Mouse (Mus musculus): ENCODE measurements around the gene Limch1. TPM values are rescaled to one million over a fixed set of nuclear protein-coding genes. Genes with fewer than 3 reads are reported as not detected.

Gene Limch1
- polyA plus RNA-seq, 1 experiment from 2014 or later = not detected

DNA sequence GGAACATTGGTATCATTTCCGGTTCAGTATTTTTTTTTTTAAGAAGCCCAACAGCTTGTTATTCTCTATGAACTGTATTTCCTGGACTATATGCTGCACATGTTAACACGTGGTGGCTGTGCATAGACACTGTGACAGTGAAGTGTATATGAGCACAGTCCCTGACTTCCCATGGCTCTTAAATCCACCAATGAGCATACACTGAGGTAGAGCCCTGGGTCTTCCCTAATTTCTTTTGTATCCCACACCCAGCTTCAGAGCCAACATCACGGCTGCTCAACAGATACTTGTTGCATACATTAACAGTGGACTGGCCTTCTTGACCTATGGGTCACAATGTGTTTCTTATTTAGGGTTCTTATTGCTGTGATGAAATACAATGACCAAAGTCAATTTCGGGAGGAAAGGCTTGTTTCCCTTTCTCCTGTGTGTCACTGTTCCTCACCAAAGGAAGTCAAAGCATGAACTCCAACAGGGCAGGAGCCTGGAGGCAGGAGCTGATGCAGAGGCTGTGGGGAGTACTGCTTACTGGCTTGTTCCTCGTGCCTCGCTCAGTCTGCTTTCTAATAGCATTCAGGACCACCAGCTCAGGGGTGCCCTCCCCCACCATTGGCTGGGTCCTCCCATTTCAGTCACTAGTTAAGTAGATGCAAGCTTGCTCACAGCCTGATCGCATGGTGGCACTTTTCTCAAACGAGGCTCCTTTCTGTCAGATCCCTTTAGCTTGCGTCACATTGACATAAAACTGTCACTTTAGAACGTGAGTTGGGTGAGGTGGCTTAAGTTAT, 130.6 kb downstream of the Limch1 start:
- Histone ChIP-seq H3K27ac (no peak overlapping the region), H3K79me2 (ENCODE audit: inconsistent target) (no peaks in the 10 kb centered on the region), H3K36me3 (ENCODE audit: inconsistent target) (no peaks in the 10 kb centered on the region), H3K4me3 (ENCODE audit: inconsistent target) (no peak overlapping the region)
- WGBS (ENCODE audit: missing documents) = 70% methylated on average over 10 of the region's 10 CpGs

DNA sequence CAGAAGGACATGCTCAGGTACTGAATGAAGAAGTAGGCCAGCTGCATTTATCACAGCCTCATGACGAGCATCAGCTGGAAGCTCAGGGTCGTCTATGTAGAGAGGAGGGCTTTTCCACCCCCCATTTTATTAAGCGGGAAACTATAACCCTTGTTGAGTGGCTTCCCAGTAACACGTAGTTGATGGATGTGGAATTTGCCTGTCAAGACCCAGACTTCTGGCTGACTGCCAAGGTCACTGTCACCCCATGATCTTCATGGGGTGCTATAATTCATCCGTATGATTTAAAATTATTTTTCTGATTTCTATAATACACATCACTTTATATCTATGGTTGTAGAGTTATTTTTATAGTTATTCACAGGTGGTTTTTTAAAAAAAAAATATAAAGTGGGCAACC, 131.4 kb downstream of the Limch1 start:
- WGBS (ENCODE audit: missing documents) = 83% methylated on average over 5 of the region's 5 CpGs
- H3K36me3 ChIP-seq (ENCODE audit: inconsistent target) = no peaks in the 10 kb centered on the region
- no peak overlapping the region for H3K4me3 ChIP-seq (ENCODE audit: inconsistent target)
- H3K79me2 ChIP-seq (ENCODE audit: inconsistent target) = no peaks in the 10 kb centered on the region
- H3K27ac ChIP-seq = no peak overlapping the region

DNA sequence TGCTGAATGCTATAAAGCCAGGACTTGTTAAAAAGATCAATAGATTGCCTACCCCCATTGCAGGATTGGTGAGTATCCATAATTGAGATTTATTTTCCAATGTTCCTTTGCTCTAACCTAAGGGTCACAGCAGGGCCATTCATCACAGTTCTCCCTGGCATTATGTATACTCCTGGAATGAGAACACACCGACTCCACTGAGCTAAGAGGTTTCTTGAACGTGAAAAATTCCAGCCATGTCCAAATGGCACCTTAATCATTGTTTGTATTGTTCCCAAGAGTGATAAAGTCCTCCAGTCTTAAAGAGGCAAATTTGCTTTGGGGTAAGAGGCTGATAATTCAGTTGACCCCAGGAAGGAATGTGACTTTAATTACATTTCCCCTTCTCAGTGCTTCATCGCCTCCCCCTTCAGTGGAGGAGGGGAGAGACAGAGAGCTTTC, 136.3 kb downstream of the Limch1 start:
- WGBS (ENCODE audit: missing documents) = 67% methylated on average over 3 of the region's 3 CpGs

DNA sequence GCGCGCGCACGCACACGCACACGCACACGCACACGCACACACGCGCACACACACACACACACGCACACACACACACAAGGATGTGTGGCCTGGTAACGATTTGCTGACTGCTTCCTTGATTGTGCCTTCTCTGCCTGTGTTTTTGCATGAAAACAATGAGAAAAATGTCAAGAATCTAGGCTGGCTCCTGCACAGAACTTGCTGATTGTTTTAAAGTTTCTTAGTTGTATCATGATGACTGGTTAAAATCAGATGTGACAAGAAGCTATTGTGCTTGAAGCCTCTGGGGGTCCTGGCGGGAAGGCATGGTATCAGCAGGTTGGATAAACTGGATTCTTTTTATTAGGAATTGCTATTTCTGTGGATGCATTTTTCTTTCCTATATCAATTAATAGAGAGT, 137.1 kb downstream of the Limch1 start:
- WGBS (ENCODE audit: missing documents) = 88% methylated on average over 13 of the region's 13 CpGs
- H3K79me2 ChIP-seq (ENCODE audit: inconsistent target) = no peaks in the 10 kb centered on the region
- no peaks in the 10 kb centered on the region for H3K36me3 ChIP-seq (ENCODE audit: inconsistent target)
- no peak overlapping the region for H3K4me3 ChIP-seq (ENCODE audit: inconsistent target)
- H3K27ac ChIP-seq = no peak overlapping the region

More for the DNA sequence above, 136.3 kb downstream of the Limch1 start:
- no peak overlapping the region for H3K27ac ChIP-seq
- no peaks in the 10 kb centered on the region for H3K36me3 ChIP-seq (ENCODE audit: inconsistent target)
- H3K4me3 ChIP-seq (ENCODE audit: inconsistent target) = no peak overlapping the region
- H3K79me2 ChIP-seq (ENCODE audit: inconsistent target) = no peaks in the 10 kb centered on the region

DNA sequence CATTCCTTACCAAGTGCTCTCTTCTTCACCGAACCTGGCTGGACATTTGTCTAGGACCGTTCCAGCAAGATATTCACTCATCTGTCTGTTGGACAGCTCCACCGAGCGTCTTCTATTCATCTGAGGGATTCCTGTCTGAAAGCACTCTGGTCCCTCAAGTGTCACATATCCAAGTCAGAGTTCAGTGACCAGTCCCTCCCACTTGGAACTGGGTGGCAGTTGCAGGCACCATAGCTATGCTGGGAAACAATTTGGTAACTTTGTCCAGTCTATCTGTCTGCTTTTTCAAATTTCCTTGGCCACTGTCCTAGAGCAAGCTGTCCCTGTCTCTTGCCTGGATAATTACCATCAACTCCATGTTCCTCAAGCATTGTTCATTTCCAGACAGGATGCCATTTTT, 138.9 kb downstream of the Limch1 start:
- Histone ChIP-seq H3K27ac (no peak overlapping the region), H3K4me3 (ENCODE audit: inconsistent target) (no peak overlapping the region), H3K79me2 (ENCODE audit: inconsistent target) (no peaks in the 10 kb centered on the region), H3K36me3 (ENCODE audit: inconsistent target) (no peaks in the 10 kb centered on the region)
- WGBS (ENCODE audit: missing documents) = 91% methylated on average over 4 of the region's 4 CpGs

DNA sequence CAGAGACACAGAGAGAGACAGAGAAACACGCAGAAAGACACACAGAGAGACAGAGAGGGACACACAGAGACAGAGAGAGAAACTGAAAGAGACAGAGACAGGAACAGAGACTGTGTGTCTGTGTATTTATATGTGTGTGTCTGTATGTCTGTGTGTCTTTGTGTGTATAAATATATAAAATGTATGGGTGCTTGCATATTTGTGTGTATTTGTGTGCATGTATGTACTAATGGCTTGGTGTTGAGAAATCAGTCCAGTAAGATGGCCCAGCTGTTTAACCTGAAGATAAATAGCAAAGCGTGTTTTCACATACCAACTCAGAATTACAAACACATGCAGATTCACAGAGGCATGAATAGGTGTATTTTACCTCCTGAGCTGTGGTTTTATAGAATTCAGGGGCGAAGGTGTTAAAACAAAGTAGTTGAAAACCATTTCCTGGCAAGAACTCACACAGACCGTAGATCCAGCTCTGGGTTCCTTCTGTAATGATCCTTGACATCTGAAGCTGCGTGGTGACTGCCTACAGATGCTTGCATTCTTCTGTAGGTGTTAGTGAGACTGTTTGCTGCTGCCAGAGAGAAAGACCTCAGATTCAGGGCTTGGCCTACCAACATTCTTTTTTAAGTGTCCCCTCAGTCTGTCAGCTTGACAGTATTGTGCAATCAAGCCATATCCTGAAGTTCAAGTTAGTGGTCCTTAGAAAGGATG, 140.9 kb downstream of the Limch1 start:
- WGBS (ENCODE audit: missing documents) = 78% methylated on average over 5 of the region's 5 CpGs

DNA sequence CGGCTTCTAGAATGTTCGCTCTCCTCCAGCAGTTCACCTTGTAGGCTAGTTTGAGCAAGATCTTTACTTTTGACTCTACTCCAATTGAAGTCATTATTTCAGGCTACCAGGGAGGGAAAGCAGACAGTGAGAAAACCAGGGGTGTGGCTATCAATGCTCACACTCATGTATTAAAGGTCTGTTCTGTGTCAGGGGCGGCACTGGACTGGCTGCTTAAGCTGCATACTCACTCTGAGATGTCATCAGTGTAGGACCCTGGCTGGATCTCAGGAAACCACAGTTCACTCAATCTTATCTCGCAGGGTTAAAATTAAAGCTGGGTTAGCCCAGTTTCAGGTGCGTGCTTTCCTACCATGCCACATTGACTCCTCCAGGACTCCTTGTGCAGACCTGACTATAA, 142.4 kb downstream of the Limch1 start:
- Histone ChIP-seq H3K27ac (no peak overlapping the region), H3K36me3 (ENCODE audit: inconsistent target) (no peaks in the 10 kb centered on the region), H3K4me3 (ENCODE audit: inconsistent target) (no peak overlapping the region), H3K79me2 (ENCODE audit: inconsistent target) (no peaks in the 10 kb centered on the region)
- WGBS (ENCODE audit: missing documents) = 84% methylated on average over 5 of the region's 5 CpGs

More for the DNA sequence above, 140.9 kb downstream of the Limch1 start:
- Histone ChIP-seq H3K27ac (no peak overlapping the region), H3K36me3 (ENCODE audit: inconsistent target) (no peaks in the 10 kb centered on the region), H3K79me2 (ENCODE audit: inconsistent target) (no peaks in the 10 kb centered on the region), H3K4me3 (ENCODE audit: inconsistent target) (no peak overlapping the region)

DNA sequence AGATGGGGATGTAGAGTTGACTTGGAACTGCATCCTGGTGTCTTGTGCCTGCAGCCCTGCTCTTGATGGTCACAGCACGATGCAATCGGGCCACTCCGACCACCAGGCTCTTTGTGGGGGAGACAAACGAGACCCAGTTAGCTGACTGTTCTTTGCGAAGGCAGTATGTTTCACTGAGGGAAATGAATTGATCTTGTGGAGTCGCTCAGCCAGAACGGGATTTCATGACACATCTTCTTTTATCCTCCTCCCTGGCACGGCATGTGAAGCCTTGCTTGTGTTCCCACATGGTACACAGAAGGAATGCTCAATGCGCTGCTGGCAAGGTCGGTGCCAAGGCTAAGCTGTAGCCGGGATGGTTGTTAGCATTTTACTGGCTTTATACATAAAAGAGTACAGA, 143.7 kb downstream of the Limch1 start:
- Histone ChIP-seq H3K79me2 (ENCODE audit: inconsistent target) (no peaks in the 10 kb centered on the region), H3K4me3 (ENCODE audit: inconsistent target) (no peak overlapping the region), H3K27ac (no peak overlapping the region), H3K36me3 (ENCODE audit: inconsistent target) (no peaks in the 10 kb centered on the region)
- 96% methylated on average over 11 of the region's 11 CpGs for WGBS (ENCODE audit: missing documents)

DNA sequence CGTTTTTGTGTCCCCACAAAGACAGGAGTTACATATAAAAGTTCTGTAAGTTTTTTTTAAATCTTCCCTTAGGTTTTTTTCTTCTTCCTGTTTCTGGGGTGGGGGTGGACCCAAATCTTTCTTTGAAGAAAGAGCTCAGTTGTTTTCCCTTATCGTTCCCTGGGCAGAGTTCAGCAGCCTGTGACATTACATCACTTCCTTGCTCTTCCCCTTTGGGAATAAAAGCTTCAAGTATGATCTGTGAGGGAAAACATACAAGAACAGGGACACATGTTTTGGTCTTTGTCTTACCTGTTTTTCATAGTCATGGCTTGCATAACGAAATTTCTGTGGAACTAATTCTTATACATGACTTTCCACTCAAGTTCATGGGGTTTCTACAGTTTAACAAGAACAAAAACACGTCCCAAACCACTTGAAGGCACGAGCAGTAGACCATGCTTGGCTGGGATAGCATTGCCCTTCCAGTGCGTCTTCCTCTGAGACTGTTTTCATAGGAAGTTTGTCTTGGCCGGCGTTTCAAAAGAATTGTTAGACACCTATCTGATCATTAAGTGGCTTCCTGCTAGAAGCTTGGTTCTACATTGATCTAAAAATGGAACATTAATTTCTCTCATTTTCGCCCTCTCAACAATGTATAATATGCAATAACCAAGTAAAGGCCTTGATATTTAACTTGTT, 150.0 kb downstream of the Limch1 start:
- Histone ChIP-seq H3K36me3 (ENCODE audit: inconsistent target) (no peaks in the 10 kb centered on the region), H3K79me2 (ENCODE audit: inconsistent target) (no peaks in the 10 kb centered on the region), H3K27ac (no peak overlapping the region), H3K4me3 (ENCODE audit: inconsistent target) (no peak overlapping the region)
- WGBS (ENCODE audit: missing documents) = 69% methylated on average over 9 of the region's 9 CpGs

DNA sequence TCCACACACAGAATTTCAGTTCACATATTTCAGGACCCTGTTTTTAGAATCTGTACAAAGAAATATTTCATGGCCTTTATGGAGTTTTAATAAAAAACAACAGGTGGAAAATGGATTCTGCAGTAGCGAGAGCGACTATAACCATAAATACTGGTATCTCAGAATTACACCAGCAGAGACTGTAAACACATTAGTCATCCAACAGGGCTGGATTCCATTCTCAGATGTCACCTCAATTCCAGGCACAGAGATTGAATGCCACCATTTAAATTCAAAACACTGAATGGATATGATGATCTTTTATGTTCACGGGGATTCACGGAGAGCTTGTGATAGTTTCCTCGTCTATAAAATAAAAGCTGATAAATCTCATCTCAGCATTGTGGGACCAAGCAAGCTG, 152.0 kb downstream of the Limch1 start:
- no peaks in the 10 kb centered on the region for H3K79me2 ChIP-seq (ENCODE audit: inconsistent target)
- H3K27ac ChIP-seq = no peak overlapping the region
- WGBS (ENCODE audit: missing documents) = 96% methylated on average over 5 of the region's 5 CpGs
- H3K36me3 ChIP-seq (ENCODE audit: inconsistent target) = no peaks in the 10 kb centered on the region
- H3K4me3 ChIP-seq (ENCODE audit: inconsistent target) = no peak overlapping the region

DNA sequence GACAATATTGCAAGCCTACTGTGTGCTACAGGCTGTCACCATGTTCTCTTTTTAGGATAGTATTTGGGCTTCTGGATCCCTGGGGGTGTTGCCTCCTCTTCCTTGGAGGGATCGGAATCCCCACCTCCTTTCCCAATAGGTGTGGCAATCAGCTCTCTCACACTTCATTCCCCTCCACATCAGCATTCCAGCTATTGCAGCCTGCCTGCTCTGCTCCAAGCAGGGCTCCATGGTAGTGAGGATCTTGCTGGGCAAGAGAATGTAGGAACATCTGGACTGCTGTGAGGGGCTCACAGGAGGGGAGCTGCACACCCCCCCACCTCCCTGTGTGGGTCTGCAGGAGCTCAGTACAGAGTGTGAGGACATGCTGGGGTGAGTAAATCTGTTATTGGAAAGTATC, 152.6 kb downstream of the Limch1 start:
- no peaks in the 10 kb centered on the region for H3K79me2 ChIP-seq (ENCODE audit: inconsistent target)
- no peak overlapping the region for H3K4me3 ChIP-seq (ENCODE audit: inconsistent target)
- 71% methylated on average over 1 of the region's 1 CpGs for WGBS (ENCODE audit: missing documents)
- no peaks in the 10 kb centered on the region for H3K36me3 ChIP-seq (ENCODE audit: inconsistent target)
- H3K27ac ChIP-seq = no peak overlapping the region

DNA sequence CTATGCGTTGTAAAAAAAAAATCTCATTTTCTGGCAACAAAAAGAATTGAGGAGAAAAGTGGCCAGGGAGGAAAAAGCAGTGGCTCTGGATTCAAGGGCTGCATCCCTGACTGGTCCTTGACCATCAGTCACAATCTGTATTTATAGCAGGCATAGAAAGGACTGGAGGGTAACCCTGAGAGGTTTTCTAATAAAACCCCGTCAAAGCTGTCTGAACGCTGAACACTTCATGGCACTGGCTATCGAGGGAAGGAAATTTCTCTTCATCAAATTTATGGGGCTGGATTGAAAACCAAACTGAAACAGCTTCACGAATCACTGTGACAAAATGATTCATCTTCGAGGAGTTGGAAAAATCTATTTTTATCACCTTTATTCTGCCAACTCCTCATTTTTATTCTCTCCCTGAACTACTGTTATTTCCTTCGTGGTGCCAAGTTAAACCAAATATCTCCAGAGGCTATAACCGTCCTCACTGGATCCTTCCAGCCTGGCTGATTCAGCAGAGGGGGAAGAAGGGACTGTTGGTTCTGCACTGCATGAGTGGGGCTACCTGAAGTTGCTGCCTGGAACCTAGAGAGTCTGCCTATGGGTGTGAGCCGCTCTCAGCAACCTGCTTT, 153.3 kb downstream of the Limch1 start:
- Histone ChIP-seq H3K36me3 (ENCODE audit: inconsistent target) (no peaks in the 10 kb centered on the region), H3K27ac (no peak overlapping the region)
- 93% methylated on average over 9 of the region's 9 CpGs for WGBS (ENCODE audit: missing documents)

DNA sequence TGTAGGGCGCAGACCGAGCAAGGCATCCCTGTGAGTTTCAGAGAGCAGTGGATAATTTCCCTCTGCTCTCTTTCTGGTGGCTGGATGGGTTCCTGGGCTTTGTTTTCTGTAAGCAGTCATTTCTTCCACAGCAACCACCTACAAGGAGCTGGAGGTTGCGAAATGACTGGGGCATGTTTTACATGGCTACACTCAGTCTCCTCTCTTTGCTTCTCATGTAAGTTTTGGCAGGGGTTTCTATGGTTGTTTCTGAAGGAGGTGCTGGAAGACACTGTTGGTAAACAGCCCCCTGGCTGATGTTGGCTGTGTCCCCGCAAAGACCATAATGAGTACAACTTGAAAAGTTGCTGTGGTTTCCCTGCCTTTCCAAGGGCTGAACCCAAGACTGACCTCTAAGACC, 155.5 kb downstream of the Limch1 start:
- H3K27ac ChIP-seq = no peak overlapping the region
- H3K4me3 ChIP-seq (ENCODE audit: inconsistent target) = no peak overlapping the region
- WGBS (ENCODE audit: missing documents) = 94% methylated on average over 4 of the region's 4 CpGs
- no peaks in the 10 kb centered on the region for H3K36me3 ChIP-seq (ENCODE audit: inconsistent target)
- H3K79me2 ChIP-seq (ENCODE audit: inconsistent target) = no peaks in the 10 kb centered on the region

More for the DNA sequence above, 153.3 kb downstream of the Limch1 start:
- Histone ChIP-seq H3K4me3 (ENCODE audit: inconsistent target) (no peak overlapping the region), H3K79me2 (ENCODE audit: inconsistent target) (no peaks in the 10 kb centered on the region)

DNA sequence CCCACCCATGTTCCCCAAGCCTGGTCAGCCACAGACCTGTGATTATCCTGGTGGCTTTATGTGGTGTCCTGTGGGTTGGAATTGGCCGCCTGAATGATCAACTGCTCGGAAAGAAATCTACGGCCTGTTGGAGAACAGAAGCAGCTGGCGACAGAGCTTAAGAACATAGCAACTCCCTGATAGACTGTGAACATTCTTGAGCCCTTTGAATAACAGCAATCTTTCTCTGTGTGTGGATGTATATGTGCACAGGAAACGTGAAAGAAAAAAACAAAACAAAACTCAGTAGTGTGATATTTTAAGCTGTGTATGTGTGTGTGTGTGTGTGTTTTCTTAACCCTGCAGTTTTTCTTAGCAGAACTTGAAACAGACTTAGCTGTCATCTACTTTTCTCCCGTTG, 159.2 kb downstream of the Limch1 start:
- Histone ChIP-seq H3K36me3 (ENCODE audit: inconsistent target) (no peaks in the 10 kb centered on the region), H3K27ac (no peak overlapping the region), H3K4me3 (ENCODE audit: inconsistent target) (no peak overlapping the region), H3K79me2 (ENCODE audit: inconsistent target) (no peaks in the 10 kb centered on the region)
- WGBS (ENCODE audit: missing documents) = 78% methylated on average over 6 of the region's 6 CpGs
